Mouse (Mus musculus): ENCODE data around the gene Zfp212. TPM values are rescaled to one million over a fixed set of nuclear protein-coding genes. Genes with fewer than 3 reads are reported as not detected.

The Zfp212 gene
- polyA plus RNA-seq (2015; fragmentation: Nextera tagmentation; extraction: Ambion mirVana) = 21.0 and 22.1 TPM in 2 replicates

DNA sequence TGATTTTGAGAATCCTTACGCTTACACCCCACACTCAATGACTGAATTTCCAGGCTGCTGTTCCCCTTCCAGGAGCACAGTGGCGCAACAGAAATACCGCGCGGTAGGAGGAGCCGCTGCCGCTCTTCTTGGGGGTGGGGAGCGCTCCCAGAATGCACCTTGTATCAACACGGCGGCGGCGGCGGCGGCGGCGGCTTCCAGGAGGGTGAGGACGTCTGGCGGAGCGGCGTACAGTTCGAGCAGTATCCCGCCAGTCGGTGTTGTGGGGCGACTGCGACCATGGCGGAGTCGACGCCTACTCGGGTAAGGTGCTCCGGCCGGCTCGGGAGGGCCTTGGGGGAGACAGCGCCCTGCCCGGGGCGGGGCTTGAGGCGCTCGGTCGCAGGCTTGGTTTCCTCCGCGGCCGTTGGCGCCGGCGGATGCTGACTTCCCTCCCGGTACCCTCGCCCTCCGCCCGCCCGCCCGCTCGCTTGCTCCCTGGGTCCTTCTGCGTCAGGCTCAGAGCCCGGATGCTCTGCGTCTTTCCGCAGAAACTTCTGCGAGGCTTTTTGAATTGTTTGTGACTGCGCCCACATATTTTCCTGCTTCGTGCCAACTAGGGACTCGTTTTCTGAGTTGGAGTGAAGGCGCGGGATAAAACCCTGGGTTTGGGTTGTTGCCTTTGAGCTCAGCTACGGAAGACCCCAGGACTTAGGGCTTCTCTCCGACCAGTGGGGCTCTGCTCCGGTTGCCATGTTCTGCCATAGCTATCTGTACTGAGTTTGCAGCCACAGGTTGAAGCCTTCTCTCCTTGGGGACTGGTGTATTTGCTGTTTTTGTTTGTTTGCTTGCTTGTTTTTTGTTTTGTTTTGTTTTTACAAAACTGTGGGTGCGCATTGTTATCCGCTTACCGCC, at the start of gene Zfp212:
Zfp212 (plus strand) TSS at position 30 of the 894 bp plus-strand sequence.
- Histone ChIP-seq H3K9ac (replicated peaks; ENCODE audit: low read depth, low read length) (peak within 1 kb of the TSS; percentile 82), H3K4me3 (replicated peaks; ENCODE audit: low read length) (peak within 1 kb of the TSS; percentile 81), H3K4me2 (ENCODE audit: low read length) (peak within 1 kb of the TSS; percentile 81), H3K27me3 (replicated peaks; ENCODE audit: control insufficient read depth, insufficient read depth, low read length) (no peaks in the 10 kb centered on the region), H3K36me3 (ENCODE audit: control insufficient read depth, insufficient read depth) (no peaks in the 10 kb centered on the region), H3K27ac (ENCODE audit: low read length) (peak within 1 kb of the TSS; percentile 96), H3K4me1 (replicated peaks; ENCODE audit: control insufficient read depth, insufficient read depth, low read length) (peaks cover 12% of the 10 kb centered on the region), H3K9me3 (ENCODE audit: control insufficient read depth, low read length) (no peaks in the 10 kb centered on the region)
- peak; percentile 97 for ATAC-seq
- under 1% methylated on average over 66 of the region's 67 CpGs for WGBS

DNA sequence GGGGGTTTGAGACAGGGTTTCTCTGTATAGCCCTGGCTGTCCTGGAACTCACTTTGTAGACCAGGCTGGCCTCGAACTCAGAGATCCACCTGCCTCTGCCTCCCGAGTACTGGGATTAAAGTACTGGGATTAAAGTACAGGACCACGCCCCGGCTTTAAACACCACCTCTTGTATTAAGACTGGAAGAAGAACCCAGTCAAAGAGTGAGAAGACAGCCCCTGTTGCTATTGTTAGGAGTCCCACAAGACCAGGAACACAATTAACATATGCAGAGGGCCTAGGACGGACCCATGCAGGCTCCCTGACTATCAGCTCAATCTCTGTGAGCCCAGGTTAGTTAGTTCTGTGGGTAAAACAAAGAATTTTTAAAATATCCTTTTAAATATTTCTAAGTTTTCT, 48.0 kb upstream of the Zfp212 start:
- Histone ChIP-seq H3K4me1 (replicated peaks; ENCODE audit: control insufficient read depth, insufficient read depth, low read length) (no peaks in the 10 kb centered on the region), H3K36me3 (ENCODE audit: control insufficient read depth, insufficient read depth) (peaks cover 11% of the 10 kb centered on the region), H3K9me3 (ENCODE audit: control insufficient read depth, low read length) (no peaks in the 10 kb centered on the region), H3K4me2 (ENCODE audit: low read length) (no peak overlapping the region), H3K9ac (replicated peaks; ENCODE audit: low read depth, low read length) (no peak overlapping the region), H3K4me3 (replicated peaks; ENCODE audit: low read length) (no peak overlapping the region), H3K27ac (ENCODE audit: low read length) (no peak overlapping the region), H3K27me3 (replicated peaks; ENCODE audit: control insufficient read depth, insufficient read depth, low read length) (no peaks in the 10 kb centered on the region)
- 85% methylated on average over 5 of the region's 5 CpGs for WGBS
- ATAC-seq = no peak

- 6% methylated on average over 9 of the region's 9 CpGs for WGBS
Observed at GRCm38 (mm10) chr6:47877058-47877457, 43.2 kb upstream of the Zfp212 start, which contains the start of gene Zfp282. Gene Zfp282, plus strand, starts transcription at chr6:47877204.

GRCm38 (mm10) chr6:47877461-47878132, 42.7 kb upstream of the Zfp212 start:
- Histone ChIP-seq H3K36me3 (ENCODE audit: control insufficient read depth, insufficient read depth) (peaks cover 20% of the 10 kb centered on the region), H3K27me3 (replicated peaks; ENCODE audit: control insufficient read depth, insufficient read depth, low read length) (no peaks in the 10 kb centered on the region), H3K9ac (replicated peaks; ENCODE audit: low read depth, low read length) (peak overlapping the region; percentile 99), H3K4me2 (ENCODE audit: low read length) (peak overlapping the region; percentile 73), H3K4me3 (replicated peaks; ENCODE audit: low read length) (peak overlapping the region; percentile 96), H3K27ac (ENCODE audit: low read length) (peak overlapping the region; percentile 98), H3K9me3 (ENCODE audit: control insufficient read depth, low read length) (no peaks in the 10 kb centered on the region), H3K4me1 (replicated peaks; ENCODE audit: control insufficient read depth, insufficient read depth, low read length) (peaks cover 19% of the 10 kb centered on the region)
- peak; percentile 97 for ATAC-seq
- under 1% methylated on average over 70 of the region's 71 CpGs for WGBS

More at GRCm38 (mm10) chr6:47877058-47877457, 43.2 kb upstream of the Zfp212 start, which contains the start of gene Zfp282:
- H3K4me3 ChIP-seq (replicated peaks; ENCODE audit: low read length) = peak within 1 kb of the TSS; percentile 96
- ATAC-seq = no peak
- H3K4me2 ChIP-seq (ENCODE audit: low read length) = peak within 1 kb of the TSS; percentile 73
- no peaks in the 10 kb centered on the region for H3K27me3 ChIP-seq (replicated peaks; ENCODE audit: control insufficient read depth, insufficient read depth, low read length)
- H3K9me3 ChIP-seq (ENCODE audit: control insufficient read depth, low read length) = no peaks in the 10 kb centered on the region
- peaks cover 16% of the 10 kb centered on the region for H3K36me3 ChIP-seq (ENCODE audit: control insufficient read depth, insufficient read depth)
- peak within 1 kb of the TSS; percentile 98 for H3K27ac ChIP-seq (ENCODE audit: low read length)
- H3K9ac ChIP-seq (replicated peaks; ENCODE audit: low read depth, low read length) = peak within 1 kb of the TSS; percentile 99
- H3K4me1 ChIP-seq (replicated peaks; ENCODE audit: control insufficient read depth, insufficient read depth, low read length) = peaks cover 19% of the 10 kb centered on the region

GRCm38 (mm10) chr6:47878133-47878514, 42.2 kb upstream of the Zfp212 start:
- Histone ChIP-seq H3K36me3 (ENCODE audit: control insufficient read depth, insufficient read depth) (peaks cover 25% of the 10 kb centered on the region), H3K4me3 (replicated peaks; ENCODE audit: low read length) (peak overlapping the region; percentile 96), H3K4me1 (replicated peaks; ENCODE audit: control insufficient read depth, insufficient read depth, low read length) (peaks cover 19% of the 10 kb centered on the region), H3K27ac (ENCODE audit: low read length) (peak overlapping the region; percentile 98), H3K27me3 (replicated peaks; ENCODE audit: control insufficient read depth, insufficient read depth, low read length) (no peaks in the 10 kb centered on the region), H3K9ac (replicated peaks; ENCODE audit: low read depth, low read length) (peak overlapping the region; percentile 99), H3K9me3 (ENCODE audit: control insufficient read depth, low read length) (no peaks in the 10 kb centered on the region), H3K4me2 (ENCODE audit: low read length) (peak overlapping the region; percentile 73)
- 1% methylated on average over 11 of the region's 11 CpGs for WGBS
- no peak for ATAC-seq

- peak overlapping the region; percentile 99 for H3K9ac ChIP-seq (replicated peaks; ENCODE audit: low read depth, low read length)
- 33% methylated on average over 3 of the region's 3 CpGs for WGBS
Observed at GRCm38 (mm10) chr6:47878593-47878992, 41.7 kb upstream of the Zfp212 start.

DNA sequence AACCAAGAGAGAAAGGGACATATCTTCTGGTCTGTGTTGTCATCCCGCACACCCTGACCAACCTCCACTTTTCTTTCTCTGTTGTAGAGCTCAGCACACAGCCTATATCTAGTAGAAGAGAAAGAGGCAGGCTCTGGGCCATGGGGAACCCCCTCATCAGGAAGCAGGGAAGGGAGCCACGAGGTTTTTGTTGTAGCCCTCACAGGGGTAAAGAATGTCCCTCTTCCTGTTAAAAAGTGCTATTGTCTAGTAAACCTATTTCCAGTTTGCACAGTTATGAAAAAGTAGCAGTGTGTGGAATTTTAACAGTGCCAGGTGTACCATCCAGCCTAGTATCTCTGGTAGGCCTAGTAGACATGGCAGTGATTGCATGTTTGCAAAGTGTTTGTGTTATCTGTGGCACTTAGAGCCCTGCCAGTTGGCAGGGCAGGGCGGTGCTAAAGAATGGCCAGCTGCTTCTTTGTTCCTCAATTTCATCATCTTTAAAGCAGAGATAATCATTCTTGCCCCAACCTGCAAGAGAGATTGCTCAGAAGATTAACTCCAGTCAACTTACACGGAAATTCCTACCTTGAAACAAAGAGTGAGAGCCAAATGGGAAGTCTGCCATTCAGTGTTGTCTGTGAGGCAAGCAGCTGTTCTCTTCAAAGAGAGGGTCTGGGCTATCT, 41.1 kb upstream of the Zfp212 start:
- Histone ChIP-seq H3K4me1 (replicated peaks; ENCODE audit: control insufficient read depth, insufficient read depth, low read length) (peaks cover 19% of the 10 kb centered on the region), H3K9ac (replicated peaks; ENCODE audit: low read depth, low read length) (peak overlapping the region; percentile 99), H3K27ac (ENCODE audit: low read length) (no peak overlapping the region), H3K27me3 (replicated peaks; ENCODE audit: control insufficient read depth, insufficient read depth, low read length) (no peaks in the 10 kb centered on the region), H3K36me3 (ENCODE audit: control insufficient read depth, insufficient read depth) (peaks cover 29% of the 10 kb centered on the region), H3K4me3 (replicated peaks; ENCODE audit: low read length) (peak overlapping the region; percentile 96), H3K4me2 (ENCODE audit: low read length) (peak overlapping the region; percentile 73), H3K9me3 (ENCODE audit: control insufficient read depth, low read length) (no peaks in the 10 kb centered on the region)
- 58% methylated on average over 4 of the region's 4 CpGs for whole genome bisulfite sequencing
- ATAC-seq = no peak

More at GRCm38 (mm10) chr6:47878593-47878992, 41.7 kb upstream of the Zfp212 start:
- no peak for ATAC-seq
- peak overlapping the region; percentile 96 for H3K4me3 ChIP-seq (replicated peaks; ENCODE audit: low read length)
- no peaks in the 10 kb centered on the region for H3K27me3 ChIP-seq (replicated peaks; ENCODE audit: control insufficient read depth, insufficient read depth, low read length)
- peaks cover 29% of the 10 kb centered on the region for H3K36me3 ChIP-seq (ENCODE audit: control insufficient read depth, insufficient read depth)
- no peaks in the 10 kb centered on the region for H3K9me3 ChIP-seq (ENCODE audit: control insufficient read depth, low read length)
- H3K4me2 ChIP-seq (ENCODE audit: low read length) = peak overlapping the region; percentile 73
- H3K27ac ChIP-seq (ENCODE audit: low read length) = peak overlapping the region; percentile 98
- H3K4me1 ChIP-seq (replicated peaks; ENCODE audit: control insufficient read depth, insufficient read depth, low read length) = peaks cover 19% of the 10 kb centered on the region

DNA sequence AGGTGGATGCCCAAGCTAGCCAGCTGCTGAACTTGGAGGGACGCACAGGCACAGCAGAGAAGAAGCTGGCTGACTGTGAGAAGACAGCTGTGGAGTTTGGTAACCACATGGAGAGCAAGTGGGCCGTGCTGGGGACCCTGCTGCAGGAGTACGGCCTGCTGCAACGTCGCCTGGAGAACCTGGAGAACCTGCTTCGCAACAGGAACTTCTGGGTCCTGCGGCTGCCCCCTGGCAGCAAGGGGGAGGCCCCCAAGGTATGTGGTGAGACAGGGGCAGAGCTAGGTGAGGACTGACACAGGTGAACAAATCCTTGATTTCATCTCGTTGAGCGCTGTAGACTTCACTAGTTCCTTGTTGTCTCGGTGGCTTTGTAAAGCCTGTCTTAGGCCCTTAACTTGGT, 40.1 kb upstream of the Zfp212 start:
- H3K4me1 ChIP-seq (replicated peaks; ENCODE audit: control insufficient read depth, insufficient read depth, low read length) = peaks cover 19% of the 10 kb centered on the region
- no peak overlapping the region for H3K4me2 ChIP-seq (ENCODE audit: low read length)
- H3K27me3 ChIP-seq (replicated peaks; ENCODE audit: control insufficient read depth, insufficient read depth, low read length) = no peaks in the 10 kb centered on the region
- no peak for ATAC-seq
- H3K9me3 ChIP-seq (ENCODE audit: control insufficient read depth, low read length) = no peaks in the 10 kb centered on the region
- no peak overlapping the region for H3K27ac ChIP-seq (ENCODE audit: low read length)
- no peak overlapping the region for H3K4me3 ChIP-seq (replicated peaks; ENCODE audit: low read length)
- H3K9ac ChIP-seq (replicated peaks; ENCODE audit: low read depth, low read length) = no peak overlapping the region
- H3K36me3 ChIP-seq (ENCODE audit: control insufficient read depth, insufficient read depth) = peaks cover 34% of the 10 kb centered on the region
- WGBS = 95% methylated on average over 10 of the region's 10 CpGs
